Mouse (Mus musculus) heart, adult 2 months (tissue): ENCODE data around the gene Lrrc14b. TPM values are rescaled to one million over a fixed set of nuclear protein-coding genes. Genes with fewer than 3 reads are reported as not detected.
A peak's percentile ranks its signal among the peaks of the same experiment; 100 is the strongest.

Experiments
- DNase-seq, 2 experiments: peaks; one replicate each; pipeline ENCODE4 v3.0.0; 2021
- H3K27ac ChIP-seq: fragments of 200-600 bp; 2 replicates; pipeline ENCODE4 v1.8.1; 2022
- H3K27me3 ChIP-seq: fragments of 200-500 bp; 2 replicates; pipeline ENCODE4 v1.6.1; 2012; ENCODE audit warnings: mild to moderate bottlenecking, low read length, inconsistent platforms, mixed read lengths; ENCODE audit not compliant: control insufficient read depth, insufficient read depth
- H3K36me3 ChIP-seq: fragments of 200-500 bp; 2 replicates; pipeline ENCODE4 v1.6.1; 2012; ENCODE audit warnings: low read length, inconsistent platforms; ENCODE audit not compliant: control insufficient read depth, insufficient read depth
- H3K4me1 ChIP-seq: fragments of 200-500 bp; 2 replicates; pipeline ENCODE4 v1.6.1; 2011; ENCODE audit warnings: low read length; ENCODE audit not compliant: control insufficient read depth, insufficient read depth
- H3K4me3 ChIP-seq: fragments of 200-600 bp; 2 replicates; pipeline ENCODE4 v1.8.1; 2022
- H3K79me2 ChIP-seq: fragments of 200-500 bp; replicated peaks from 2 replicates; pipeline ENCODE4 v1.6.1; 2012; ENCODE audit warnings: mild to moderate bottlenecking, inconsistent platforms, low read length, moderate library complexity, mixed read lengths; ENCODE audit not compliant: control insufficient read depth, insufficient read depth
- H3K9ac ChIP-seq: fragments of 200-500 bp; 2 replicates; pipeline ENCODE4 v1.6.1; 2012; ENCODE audit warnings: low read depth, mild to moderate bottlenecking, control low read depth, inconsistent platforms, low read length, mixed read lengths
- CTCF ChIP-seq: fragments of 200-600 bp; IDR thresholded peaks from 2 replicates; pipeline ENCODE4 v1.8.1; 2022; ENCODE audit warnings: antibody characterized with exemption, mild to moderate bottlenecking, moderate library complexity
- EP300 ChIP-seq: fragments of 200-500 bp; IDR thresholded peaks from 2 replicates; pipeline ENCODE4 v1.6.1; 2011; ENCODE audit warnings: low read depth, low read length, control low read depth; ENCODE audit not compliant: insufficient read depth
- POLR2A ChIP-seq: fragments of 200-500 bp; IDR thresholded peaks from 2 replicates; pipeline ENCODE4 v1.6.1; 2011; ENCODE audit warnings: mild to moderate bottlenecking, low read depth, low read length, control low read depth; ENCODE audit not compliant: insufficient read depth
- WGBS: fragments of 180-500 bp; shearing (Covaris S2); methylation state at CpG from one replicate; pipeline ENCODE4 v1.1.7; 2018; 5-methylcytosine and 5-hydroxymethylcytosine counted together
- intact Hi-C: fragments of 180-260 bp; cut with DNase I; formaldehyde crosslinking; loops from one replicate; pipeline ENCODE4 v1.15.1; 2025
- microRNA-seq, 2 experiments: library from miRNA; unstranded; fragments of <30 nt; microRNA quantifications; one replicate each; pipeline ENCODE4 v1.2.0; 2021
- polyA plus RNA-seq: library from polyadenylated mRNA; depleted of rRNA; stranded (reverse); fragments of >200 nt; gene quantifications from 2 replicates; pipeline ENCODE4 v1.2.3, GENCODE M21; 2012; rRNA removed
- total RNA-seq, 2 experiments: library from RNA; stranded (reverse); gene quantifications; 2 replicates each; pipeline ENCODE4 v1.2.3; 2021

Lrrc14b gene
- total and polyA plus RNA-seq, 3 experiments, result 69.4 to 99.4 (median 75.1) TPM

DNA sequence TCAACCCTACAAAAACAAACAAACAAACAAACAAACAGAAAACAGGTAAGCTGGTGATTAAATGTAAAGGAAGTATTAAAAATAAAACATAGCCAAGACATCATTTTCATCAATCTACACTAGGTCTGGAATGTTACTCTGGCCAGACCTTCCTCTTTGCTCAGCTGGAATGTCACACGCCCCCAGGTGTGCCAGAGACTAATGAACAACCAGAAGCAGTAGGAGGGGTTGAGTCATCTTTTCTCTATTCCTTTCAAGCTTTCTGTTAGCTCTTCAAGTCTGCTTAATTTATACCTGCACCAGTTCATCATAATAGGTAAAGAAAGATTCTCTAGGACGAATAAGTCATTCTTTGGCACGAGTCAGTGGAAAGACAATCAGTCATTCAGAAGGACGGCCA lies 47.4 kb downstream of the Lrrc14b start:
- no peaks in the 10 kb centered on the region; the same call in 1 of the 2 replicates for H3K4me1 ChIP-seq
- peaks cover 2% of the 10 kb centered on the region for H3K79me2 ChIP-seq
- peak overlapping the region; percentile 87 for H3K27ac ChIP-seq
- no peak for TF ChIP-seq EP300
- TF ChIP-seq CTCF, result no peak
- TF ChIP-seq POLR2A, result no peak
- H3K9ac ChIP-seq, result peak overlapping the region; percentile 85
- intact Hi-C loops, result no loop called here
- 15% methylated on average over 4 of the region's 4 CpGs for WGBS
- no peaks in the 10 kb centered on the region for H3K27me3 ChIP-seq
- no peak for DNase-seq
- H3K4me3 ChIP-seq, result peak overlapping the region; percentile 99
- peaks cover 10% of the 10 kb centered on the region; the same call in 1 of the 2 replicates for H3K36me3 ChIP-seq

DNA sequence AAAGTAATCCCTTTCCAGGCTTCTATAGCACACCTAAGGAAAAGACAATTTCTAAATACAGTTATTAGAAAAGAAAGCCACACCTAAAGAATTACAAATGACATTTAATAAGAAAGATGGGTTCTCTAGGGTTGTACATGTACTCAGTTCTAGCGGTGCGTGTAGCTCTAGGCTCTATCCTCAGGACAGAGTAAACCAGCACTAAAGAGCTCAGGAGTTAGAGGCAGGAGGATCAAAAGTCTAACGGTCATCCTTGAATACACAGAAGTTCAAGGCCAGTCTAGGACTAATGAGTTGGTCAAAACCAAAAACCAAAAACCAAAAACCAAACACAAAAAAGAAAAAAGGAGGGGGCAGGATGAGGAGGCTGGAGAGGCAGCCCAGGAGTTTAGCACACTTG lies 49.2 kb downstream of the Lrrc14b start:
- H3K4me1 ChIP-seq, result no peaks in the 10 kb centered on the region; the same call in 1 of the 2 replicates
- intact Hi-C loops, result no loop called here
- no peak for DNase-seq
- no peak overlapping the region for H3K9ac ChIP-seq
- no peaks in the 10 kb centered on the region for H3K27me3 ChIP-seq
- no peak overlapping the region for H3K4me3 ChIP-seq
- WGBS, result 92% methylated on average over 3 of the region's 3 CpGs
- peaks cover 10% of the 10 kb centered on the region; the same call in 1 of the 2 replicates for H3K36me3 ChIP-seq
- TF ChIP-seq CTCF (no peak), POLR2A (no peak), EP300 (no peak)
- H3K27ac ChIP-seq, result no peak overlapping the region
- H3K79me2 ChIP-seq, result peaks cover 2% of the 10 kb centered on the region

Small RNA genes within 50 kb of the gene (microRNA-seq; reads per million reads assigned to microRNA genes)
- gene Mir692-3, result 0 reads per million in 2 experiments

Other genes starting within 250 kb of the Lrrc14b start
- gene Slc9a3, start 242.5 kb downstream of the Lrrc14b start, total RNA-seq, result under 1 TPM; 0.21 to 0.48 TPM
- gene Slc9a3, start 242.5 kb downstream of the Lrrc14b start, polyA plus RNA-seq, result 0.47 and 0.51 TPM in 2 replicates
- 10 to 100 TPM; 47.5 to 54.1 TPM for gene Exoc3, start 155.3 kb downstream of the Lrrc14b start, total RNA-seq
- 51.2 and 69.8 TPM in 2 replicates for gene Exoc3, start 155.3 kb downstream of the Lrrc14b start, polyA plus RNA-seq
- under 1 TPM; 0.89 to 0.91 TPM for gene Ahrr, start 71.7 kb downstream of the Lrrc14b start, total RNA-seq
- gene Ahrr, start 71.7 kb downstream of the Lrrc14b start, polyA plus RNA-seq, result 1.2 and 2.7 TPM in 2 replicates
- gene Pdcd6, start 46.4 kb downstream of the Lrrc14b start, total RNA-seq, result 10 to 100 TPM; 40.2 to 43.5 TPM
- 51.0 and 84.2 TPM in 2 replicates for gene Pdcd6, start 46.4 kb downstream of the Lrrc14b start, polyA plus RNA-seq
- gene Sdha, start 13.7 kb downstream of the Lrrc14b start, total RNA-seq, result 1,000 to 10,000 TPM; 1,363 to 1,571 TPM
- gene Sdha, start 13.7 kb downstream of the Lrrc14b start, polyA plus RNA-seq, result 687 and 1,076 TPM in 2 replicates
- gene Ccdc127, start 13.7 kb downstream of the Lrrc14b start, total RNA-seq, result 10 to 100 TPM; 51.3 to 53.5 TPM
- gene Ccdc127, start 13.7 kb downstream of the Lrrc14b start, polyA plus RNA-seq, result 5.5 and 7.5 TPM in 2 replicates
- 1 to 10 TPM; 2.5 to 2.9 TPM for gene Zfp72, start 26.8 kb upstream of the Lrrc14b start, total RNA-seq
- gene Zfp72, start 26.8 kb upstream of the Lrrc14b start, polyA plus RNA-seq, result 0.39 and 1.4 TPM in 2 replicates
- gene Ftl1-ps1, start 35.7 kb upstream of the Lrrc14b start, total RNA-seq, result 100 to 1,000 TPM; 277 to 342 TPM
- gene Ftl1-ps1, start 35.7 kb upstream of the Lrrc14b start, polyA plus RNA-seq, result 12.6 and 14.6 TPM in 2 replicates
- 1 to 10 TPM; 5.2 to 5.6 TPM for gene Zfp825, start 130.0 kb upstream of the Lrrc14b start, total RNA-seq
- gene Zfp825, start 130.0 kb upstream of the Lrrc14b start, polyA plus RNA-seq, result 2.1 and 4.3 TPM in 2 replicates